Mouse (Mus musculus): ENCODE results near the gene Ephb6.

- no peak for TF ChIP-seq CTCF (IDR thresholded peaks at IDR 0.05; ENCODE audit: low read depth, low read length)
- TF ChIP-seq GATA1 (IDR thresholded peaks at IDR 0.05; ENCODE audit: borderline replicate concordance, low read length) = no peak
These were observed 53.2 kb downstream of the Ephb6 start for GRCm38 (mm10) chr6:41658487-41658886.
